In the genomic region with DNA sequence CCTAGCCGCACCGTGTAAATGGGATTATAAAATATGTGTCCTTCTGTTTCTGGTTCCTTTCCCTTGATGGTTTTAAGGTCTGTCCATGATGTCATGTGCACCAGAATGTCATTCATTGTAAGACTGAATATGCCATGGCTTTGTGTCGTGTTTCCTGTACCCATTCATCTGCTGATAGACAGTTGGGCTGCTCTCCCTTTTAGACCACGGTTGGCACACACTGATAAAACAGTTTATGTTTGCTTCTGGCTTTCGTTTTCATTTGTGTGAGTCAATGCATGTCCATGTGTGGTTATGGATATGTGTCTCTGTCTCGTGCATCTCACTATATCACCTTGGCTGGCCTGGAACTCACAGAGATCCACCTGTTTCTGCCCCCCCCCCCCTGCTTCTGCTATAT, we compare ENCODE assay signal across 1 mouse cellular context.
TF ChIP-seq lines count a peak whose summit lies in the region.

No protein-coding gene starts in this region.

TF ChIP-seq in MEL, 35 proteins besides CTCF, POLR2A, EP300 and RAD21:
- TF ChIP-seq MYC (IDR thresholded peaks at IDR 0.05; ENCODE audit: low read depth, low read length) (0 out of 2 replicates have a peak, but pooled peaks have one; percentile 25), GATA1 (IDR thresholded peaks at IDR 0.05; ENCODE audit: low read depth, low read length) (0 out of 2 replicates have a peak, but pooled peaks have one; percentile 25), TAL1 (IDR thresholded peaks at IDR 0.05; ENCODE audit: low read length) (peak; percentile 53), ZNF384 (IDR thresholded peaks at IDR 0.05; ENCODE audit: low read depth, low read length) (no peak), MXI1 (IDR thresholded peaks at IDR 0.05; ENCODE audit: low read depth, low read length) (peak; percentile 48; the same call in 1 of the 2 replicates), TCF12 (IDR thresholded peaks at IDR 0.05; ENCODE audit: low read depth, low read length) (peak; percentile 20; the same call in 1 of the 2 replicates), UBTF (IDR thresholded peaks at IDR 0.05; ENCODE audit: borderline replicate concordance, insufficient read depth, low read depth, low read length) (no peak), MYB (IDR thresholded peaks at IDR 0.05; ENCODE audit: low read depth, low read length) (peak; percentile 32; the same call in 1 of the 2 replicates), ETS1 (IDR thresholded peaks at IDR 0.05; ENCODE audit: low read depth, low read length) (peak; percentile 67; the same call in 1 of the 2 replicates), POLR2AphosphoS2 (IDR thresholded peaks at IDR 0.05; ENCODE audit: low read length) (no peak), MAX (IDR thresholded peaks at IDR 0.05; ENCODE audit: low read length) (peak; percentile 43; the same call in 1 of the 2 replicates)
TF ChIP-seq in MEL: peak in this region for 8.
